Mouse (Mus musculus) intestine, embryonic 15.5 days (tissue): ENCODE results near the gene Xirp1. TPM values are rescaled to one million over a fixed set of nuclear protein-coding genes. Genes with fewer than 3 reads are reported as not detected.
A peak's percentile ranks its signal among the peaks of the same experiment; 100 is the strongest.

Source experiments
- ATAC-seq: fragments of 200-750 bp; cut with Nextera tagmentation; 2 replicates; pipeline ENCODE4 v1.8.0; 2017; ENCODE audit warnings: moderate TSS enrichment, moderate library complexity
- H3K27ac ChIP-seq: fragments of 300-500 bp; sonication (generic); 2 replicates; pipeline ENCODE4 v1.5.1; 2015; ENCODE audit warnings: mild to moderate bottlenecking, inconsistent platforms
- H3K27me3 ChIP-seq: fragments of 300-500 bp; sonication (generic); replicated peaks from 2 replicates; pipeline ENCODE4 v1.6.1; 2015; ENCODE audit warnings: inconsistent platforms
- H3K36me3 ChIP-seq: fragments of 300-500 bp; sonication (generic); 2 replicates; pipeline ENCODE4 v1.6.1; 2015; ENCODE audit warnings: inconsistent platforms
- H3K4me1 ChIP-seq: fragments of 300-500 bp; sonication (generic); replicated peaks from 2 replicates; pipeline ENCODE4 v1.6.1; 2015; ENCODE audit warnings: inconsistent platforms
- H3K4me2 ChIP-seq: fragments of 300-500 bp; sonication (generic); replicated peaks from 2 replicates; pipeline ENCODE4 v1.6.1; 2015; ENCODE audit warnings: mild to moderate bottlenecking, inconsistent platforms
- H3K4me3 ChIP-seq: fragments of 300-500 bp; sonication (generic); replicated peaks from 2 replicates; pipeline ENCODE4 v1.5.1; 2015; ENCODE audit warnings: inconsistent platforms
- H3K9ac ChIP-seq: fragments of 300-500 bp; sonication (generic); 2 replicates; pipeline ENCODE4 v1.6.1; 2015; ENCODE audit warnings: inconsistent platforms
- H3K9me3 ChIP-seq: fragments of 300-500 bp; sonication (generic); 2 replicates; pipeline ENCODE4 v1.6.1; 2016; ENCODE audit warnings: inconsistent platforms
- WGBS: fragments of 180-500 bp; shearing (Covaris S2); methylation state at CpG from one replicate; pipeline ENCODE4 v1.1.7; 2015; 5-methylcytosine and 5-hydroxymethylcytosine counted together
- polyA plus RNA-seq: library from polyadenylated mRNA; unstranded; fragments of >200 nt; fragmentation: Nextera tagmentation; extraction: Ambion mirVana; gene quantifications from 2 replicates; pipeline ENCODE4 v1.2.1, GENCODE M21; 2015

Gene Xirp1
- polyA plus RNA-seq = 0.06 TPM in 1 of 2 replicates, not detected in the other

DNA sequence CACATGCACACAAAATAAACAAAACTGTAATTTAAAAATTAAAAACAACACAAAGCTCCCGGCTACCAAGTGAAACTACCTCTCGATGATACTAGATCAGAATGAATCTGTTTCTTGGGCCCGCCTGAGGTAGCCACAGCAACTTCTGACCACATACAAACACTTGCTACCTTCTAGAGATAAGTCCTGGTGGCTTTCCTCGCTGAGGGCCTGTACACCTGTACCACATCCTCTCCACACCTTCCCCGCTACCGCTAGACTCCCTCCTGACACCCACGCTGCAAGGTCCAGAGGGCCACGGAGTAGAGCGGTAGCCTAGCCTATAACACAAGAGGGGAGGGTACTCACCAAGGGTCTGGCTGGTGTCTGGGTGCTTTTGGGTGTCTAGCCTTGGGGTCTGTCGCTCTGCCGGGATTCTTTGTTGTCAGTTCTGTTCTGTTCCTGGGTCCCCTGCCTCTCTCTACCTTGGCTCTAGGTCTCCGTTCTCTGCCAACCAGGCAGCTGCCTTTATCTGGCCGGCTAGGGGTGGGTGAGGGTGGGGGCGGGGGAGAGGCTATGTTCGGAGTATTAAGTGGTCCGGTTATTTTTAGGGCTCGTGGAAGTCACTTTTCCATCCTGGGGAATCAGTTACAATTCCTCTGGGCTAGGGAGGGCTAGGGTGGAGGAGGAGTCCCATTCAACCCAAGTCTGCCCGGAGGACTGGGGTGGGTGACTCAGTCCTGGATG lies at the start of gene Xirp1:
Gene Xirp1, minus strand, starts transcription at position 513 of the 726 bp plus-strand sequence.
- 82% methylated on average over 18 of the region's 18 CpGs for WGBS
- no peaks in the 10 kb centered on the region for H3K36me3 ChIP-seq
- H3K27ac ChIP-seq = no peak within 1 kb of the TSS
- H3K27me3 ChIP-seq = no peaks in the 10 kb centered on the region
- H3K4me3 ChIP-seq = no peak within 1 kb of the TSS
- peaks cover 12% of the 10 kb centered on the region; the same call in 1 of the 2 replicates for H3K4me1 ChIP-seq
- H3K4me2 ChIP-seq = no peak within 1 kb of the TSS
- H3K9ac ChIP-seq = no peak within 1 kb of the TSS
- no peaks in the 10 kb centered on the region for H3K9me3 ChIP-seq
- no peak for ATAC-seq

DNA sequence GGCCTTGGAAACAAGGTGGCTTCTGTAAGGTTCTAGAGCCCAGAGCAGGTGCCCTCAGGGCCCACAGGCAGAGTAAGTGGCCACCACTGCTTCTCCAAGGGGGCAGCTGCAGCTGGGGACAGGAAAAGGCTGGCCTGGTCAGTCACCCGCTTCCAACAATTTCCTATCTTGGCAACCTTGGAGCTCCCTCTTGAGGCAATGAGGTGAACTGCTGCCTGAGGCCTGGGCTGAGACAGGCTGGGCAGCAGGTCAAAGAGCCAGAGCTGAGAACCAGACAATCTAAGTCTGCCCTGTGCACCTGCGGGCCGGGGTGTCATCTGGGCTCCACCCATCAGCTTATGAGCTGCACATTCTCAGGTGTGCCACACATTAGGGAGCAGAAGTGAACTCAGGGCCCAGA lies 49.8 kb upstream of the Xirp1 start:
- Histone ChIP-seq H3K4me2 (no peak overlapping the region), H3K9me3 (no peaks in the 10 kb centered on the region), H3K9ac (no peak overlapping the region), H3K27me3 (no peaks in the 10 kb centered on the region), H3K36me3 (no peaks in the 10 kb centered on the region), H3K4me3 (no peak overlapping the region), H3K4me1 (peaks cover 3% of the 10 kb centered on the region; the same call in 1 of the 2 replicates), H3K27ac (no peak overlapping the region)
- peak; percentile 78 for ATAC-seq
- WGBS = 12% methylated on average over 3 of the region's 3 CpGs

DNA sequence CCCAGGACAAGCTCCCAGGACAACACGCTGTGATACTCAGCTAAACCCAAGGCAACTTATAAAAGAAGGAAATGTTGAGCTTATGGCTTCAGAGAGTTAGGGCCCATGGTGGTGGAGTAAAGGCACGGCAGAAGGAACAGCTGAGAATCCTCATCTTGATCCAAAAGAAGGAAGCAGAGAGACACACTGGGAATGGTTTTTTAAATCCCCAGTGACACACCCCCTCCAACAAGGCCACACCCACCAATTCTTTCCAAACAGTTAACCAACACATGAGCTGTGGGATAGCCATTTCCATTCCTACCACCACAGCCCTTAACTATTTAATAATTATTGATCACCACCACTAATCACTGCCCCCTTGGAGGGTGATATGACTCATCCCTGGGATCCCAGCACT lies 47.9 kb upstream of the Xirp1 start:
- Histone ChIP-seq H3K4me1 (peaks cover 3% of the 10 kb centered on the region; the same call in 1 of the 2 replicates), H3K36me3 (no peaks in the 10 kb centered on the region), H3K4me2 (no peak overlapping the region), H3K27ac (no peak overlapping the region), H3K4me3 (no peak overlapping the region), H3K9ac (no peak overlapping the region), H3K27me3 (no peaks in the 10 kb centered on the region), H3K9me3 (no peaks in the 10 kb centered on the region)
- no peak for ATAC-seq
- WGBS = 66% methylated on average over 2 of the region's 2 CpGs

DNA sequence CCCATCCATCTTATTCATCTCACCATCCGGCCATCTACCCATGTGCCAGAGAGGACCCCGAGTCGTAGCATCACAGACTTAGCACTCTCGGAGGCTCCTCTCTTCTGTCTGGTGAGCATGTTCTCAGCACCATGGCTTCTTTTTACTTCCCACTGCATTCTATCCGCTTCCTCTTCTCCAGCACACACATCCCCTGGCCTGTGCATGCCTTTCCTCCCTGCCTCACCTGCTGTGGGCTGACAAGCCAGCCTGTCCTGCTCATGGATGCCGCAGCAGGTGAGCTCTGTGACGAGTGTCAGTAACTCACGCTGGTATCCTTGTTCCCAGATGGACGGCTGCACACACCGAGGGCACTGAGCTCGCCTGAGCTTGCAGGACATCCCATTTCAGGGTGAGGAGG lies 46.4 kb upstream of the Xirp1 start, which contains the start of gene Cx3cr1:
Gene Cx3cr1, minus strand, starts transcription at position 101 of the 400 bp plus-strand sequence.
- Histone ChIP-seq H3K4me2 (0 out of 2 replicates have a peak within 1 kb of the TSS, but pooled peaks have one; percentile 9), H3K27ac (no peak within 1 kb of the TSS)
- WGBS = 81% methylated on average over 11 of the region's 11 CpGs

DNA sequence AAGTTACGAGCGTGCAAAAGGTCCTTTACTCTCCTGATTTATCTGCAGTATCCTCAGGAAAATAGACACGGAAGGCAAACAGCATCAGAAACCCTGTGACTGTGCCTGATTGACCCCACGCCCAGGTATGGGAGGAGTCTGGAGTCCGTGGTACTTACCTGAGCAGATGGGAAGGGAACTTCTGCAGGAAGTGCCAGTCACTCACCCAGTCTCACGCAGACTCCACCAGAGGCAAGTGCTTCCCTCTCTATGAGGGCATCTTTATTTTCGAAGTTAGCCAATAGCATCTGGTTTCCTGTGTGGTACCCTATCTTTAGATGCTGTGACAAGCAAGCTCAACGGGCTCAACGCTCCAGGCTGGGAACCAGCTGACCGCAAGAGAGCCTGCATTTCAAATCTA lies 44.6 kb upstream of the Xirp1 start:
- H3K27me3 ChIP-seq = no peaks in the 10 kb centered on the region
- no peak overlapping the region for H3K27ac ChIP-seq
- H3K36me3 ChIP-seq = no peaks in the 10 kb centered on the region
- ATAC-seq = peak; percentile 69
- H3K4me2 ChIP-seq = 0 out of 2 replicates have a peak overlapping the region, but pooled peaks have one; percentile 9
- H3K9me3 ChIP-seq = no peaks in the 10 kb centered on the region
- WGBS = 44% methylated on average over 10 of the region's 10 CpGs
- no peak overlapping the region for H3K9ac ChIP-seq
- H3K4me3 ChIP-seq = no peak overlapping the region
- peaks cover 2% of the 10 kb centered on the region; the same call in 1 of the 2 replicates for H3K4me1 ChIP-seq

More for the DNA sequence above, 46.4 kb upstream of the Xirp1 start, which contains the start of gene Cx3cr1:
- ATAC-seq = no peak
- Histone ChIP-seq H3K4me3 (no peak within 1 kb of the TSS), H3K9ac (no peak within 1 kb of the TSS), H3K4me1 (peaks cover 3% of the 10 kb centered on the region; the same call in 1 of the 2 replicates), H3K27me3 (no peaks in the 10 kb centered on the region), H3K36me3 (no peaks in the 10 kb centered on the region), H3K9me3 (no peaks in the 10 kb centered on the region)

DNA sequence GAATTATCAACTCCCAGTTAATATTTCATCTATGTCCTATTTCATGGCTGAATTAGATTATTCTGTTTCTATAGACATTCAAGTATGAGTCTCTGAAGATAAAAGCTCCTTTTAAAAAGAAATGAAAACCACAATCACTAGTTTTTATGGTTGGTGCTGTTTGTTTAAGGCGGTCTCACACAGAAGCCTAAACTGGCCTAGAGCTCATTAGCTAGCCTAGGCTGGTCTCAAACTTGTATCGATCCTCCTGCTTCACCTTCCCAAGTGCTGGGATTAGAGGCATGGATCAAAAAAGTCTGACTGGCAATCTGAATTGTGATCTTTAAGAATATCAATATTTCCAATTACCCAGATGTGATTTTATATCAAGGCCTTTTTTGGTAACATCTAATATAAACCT lies 44.2 kb upstream of the Xirp1 start:
- Histone ChIP-seq H3K4me2 (no peak overlapping the region), H3K27me3 (no peaks in the 10 kb centered on the region), H3K9me3 (no peaks in the 10 kb centered on the region), H3K27ac (no peak overlapping the region), H3K4me1 (no peaks in the 10 kb centered on the region; the same call in 1 of the 2 replicates), H3K4me3 (no peak overlapping the region), H3K9ac (no peak overlapping the region), H3K36me3 (no peaks in the 10 kb centered on the region)
- 57% methylated on average over 2 of the region's 2 CpGs for WGBS
- peak; percentile 71 for ATAC-seq

DNA sequence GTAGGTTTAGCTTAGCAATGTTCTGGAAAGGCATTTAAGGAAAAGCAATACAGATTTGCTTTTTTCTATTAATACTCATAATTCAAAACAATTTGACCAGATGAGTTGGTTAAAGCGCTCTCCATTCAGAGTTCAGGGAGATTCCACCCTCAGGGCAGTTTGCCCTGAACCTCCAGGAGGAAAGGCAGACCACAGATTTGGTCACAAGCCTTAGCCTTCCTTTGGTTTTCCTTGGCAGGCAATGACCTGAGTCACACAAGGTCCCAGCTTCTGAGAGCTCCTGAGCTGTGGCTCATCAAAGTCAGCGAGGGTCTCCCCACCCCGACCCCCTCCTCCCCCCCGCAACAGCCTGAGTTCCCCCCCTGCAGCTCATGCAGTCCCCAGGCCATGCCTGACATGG lies 40.9 kb upstream of the Xirp1 start:
- Histone ChIP-seq H3K27me3 (no peaks in the 10 kb centered on the region), H3K9ac (no peak overlapping the region), H3K4me2 (no peak overlapping the region), H3K27ac (no peak overlapping the region), H3K9me3 (no peaks in the 10 kb centered on the region), H3K4me1 (no peaks in the 10 kb centered on the region), H3K36me3 (no peaks in the 10 kb centered on the region), H3K4me3 (no peak overlapping the region)
- 75% methylated on average over 4 of the region's 4 CpGs for WGBS
- no peak for ATAC-seq

DNA sequence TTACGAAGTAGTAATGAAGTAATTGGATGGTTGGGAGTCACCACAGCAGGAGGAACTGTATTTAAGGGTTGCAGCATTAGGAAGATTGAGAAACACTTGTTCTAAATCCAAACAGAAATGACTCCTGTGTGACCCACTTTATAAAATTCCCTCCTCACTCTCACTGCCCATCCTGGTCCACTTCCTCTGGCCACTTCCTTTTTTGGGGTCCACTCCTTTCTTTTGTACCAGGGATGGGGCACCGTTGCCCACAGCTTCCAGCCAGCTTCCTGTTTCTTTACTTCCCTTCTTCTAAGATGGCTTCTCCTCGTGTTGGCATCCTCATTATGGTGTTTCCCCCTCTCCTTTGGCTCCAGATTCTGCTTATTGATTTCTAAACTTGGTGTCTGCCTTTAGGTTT lies 35.3 kb upstream of the Xirp1 start:
- Histone ChIP-seq H3K4me1 (no peaks in the 10 kb centered on the region), H3K36me3 (no peaks in the 10 kb centered on the region), H3K9ac (no peak overlapping the region), H3K27ac (no peak overlapping the region), H3K4me2 (no peak overlapping the region), H3K4me3 (no peak overlapping the region), H3K9me3 (no peaks in the 10 kb centered on the region), H3K27me3 (no peaks in the 10 kb centered on the region)
- ATAC-seq = no peak
- 67% methylated on average over 3 of the region's 3 CpGs for WGBS

DNA sequence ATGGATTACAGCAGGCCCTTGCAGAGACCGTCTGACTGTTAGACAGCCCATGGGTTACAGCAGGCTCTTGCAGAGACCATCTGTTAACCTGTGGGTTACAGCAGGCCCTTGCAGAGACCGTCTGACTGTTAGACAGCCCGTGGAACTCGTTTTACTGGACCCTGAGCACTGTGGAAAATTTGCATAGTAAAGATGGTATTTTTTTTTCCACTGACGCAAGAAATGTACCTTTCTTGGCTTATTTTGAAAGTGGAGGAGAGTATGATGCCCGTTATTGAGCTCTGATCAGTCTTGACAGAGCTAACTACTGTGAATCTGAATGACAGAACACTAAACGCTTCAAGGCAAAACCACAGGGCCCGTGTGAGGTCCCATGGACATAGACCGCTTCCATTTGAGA lies 32.8 kb upstream of the Xirp1 start:
- no peak overlapping the region for H3K9ac ChIP-seq
- no peak overlapping the region for H3K27ac ChIP-seq
- no peaks in the 10 kb centered on the region for H3K27me3 ChIP-seq
- no peak overlapping the region for H3K4me3 ChIP-seq
- no peak overlapping the region for H3K4me2 ChIP-seq
- ATAC-seq = no peak
- no peaks in the 10 kb centered on the region for H3K9me3 ChIP-seq
- H3K36me3 ChIP-seq = no peaks in the 10 kb centered on the region
- no peaks in the 10 kb centered on the region for H3K4me1 ChIP-seq
- 73% methylated on average over 9 of the region's 9 CpGs for WGBS

DNA sequence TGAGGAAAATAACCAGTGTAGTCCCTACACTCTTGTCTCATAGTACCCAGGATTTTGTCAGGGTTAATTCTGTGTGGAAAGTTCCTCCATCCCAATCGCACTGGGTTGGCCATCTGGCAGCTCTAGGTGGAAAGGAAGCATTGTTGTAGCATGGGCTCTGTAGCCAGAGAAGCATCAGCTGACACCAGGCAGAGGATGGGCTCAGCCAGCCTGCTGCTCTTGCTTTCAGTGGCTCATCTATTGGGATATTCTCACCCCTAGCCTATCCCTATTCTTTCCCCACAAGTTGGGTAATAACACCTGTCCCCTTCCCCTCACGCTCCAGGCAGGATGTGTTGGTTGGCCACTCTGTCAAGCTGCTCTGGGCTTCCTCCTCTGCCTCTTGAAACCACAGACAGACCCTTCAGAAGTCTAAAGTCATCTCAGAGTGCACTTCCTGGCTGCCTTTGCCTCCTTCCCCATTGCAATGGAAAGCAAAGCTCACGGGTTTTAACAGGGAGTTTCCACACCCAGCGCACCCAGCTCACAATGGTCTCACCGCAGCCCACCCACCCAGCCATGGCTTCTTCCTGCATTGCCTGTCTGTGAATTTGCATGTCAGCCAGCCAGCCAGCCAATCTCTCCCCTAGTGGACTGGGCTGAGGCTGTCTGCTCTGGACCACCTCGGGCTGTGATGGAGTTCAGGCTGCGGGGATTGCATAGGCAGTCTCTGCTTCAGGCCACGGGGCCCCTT lies 31.3 kb upstream of the Xirp1 start:
- Histone ChIP-seq H3K4me1 (no peaks in the 10 kb centered on the region), H3K9me3 (no peaks in the 10 kb centered on the region), H3K4me3 (no peak overlapping the region), H3K36me3 (no peaks in the 10 kb centered on the region), H3K4me2 (no peak overlapping the region), H3K27ac (no peak overlapping the region), H3K9ac (no peak overlapping the region), H3K27me3 (no peaks in the 10 kb centered on the region)
- 51% methylated on average over 8 of the region's 8 CpGs for WGBS
- ATAC-seq = no peak

DNA sequence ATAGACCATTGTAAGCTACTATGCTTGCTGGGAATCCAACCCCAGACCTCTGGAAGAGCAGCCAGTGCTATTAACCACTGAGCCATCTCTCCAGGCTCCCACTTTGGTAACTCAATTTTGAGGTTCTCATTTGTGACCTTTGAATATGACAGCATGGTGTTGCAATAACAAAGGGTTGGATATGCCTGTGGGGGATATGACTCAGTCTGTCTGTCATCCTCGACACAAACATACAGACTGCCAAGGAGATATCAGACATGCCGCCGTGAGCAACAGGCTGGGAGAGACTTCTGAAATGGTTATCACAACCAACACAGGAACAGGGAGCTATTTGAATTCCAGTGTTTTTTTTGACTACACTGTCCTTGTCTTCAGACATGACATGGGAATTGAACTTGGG lies 26.0 kb upstream of the Xirp1 start:
- Histone ChIP-seq H3K9me3 (no peaks in the 10 kb centered on the region), H3K36me3 (no peaks in the 10 kb centered on the region), H3K4me3 (no peak overlapping the region), H3K4me1 (no peaks in the 10 kb centered on the region), H3K9ac (no peak overlapping the region), H3K27ac (no peak overlapping the region), H3K27me3 (no peaks in the 10 kb centered on the region), H3K4me2 (no peak overlapping the region)
- 61% methylated on average over 3 of the region's 3 CpGs for WGBS
- ATAC-seq = no peak

DNA sequence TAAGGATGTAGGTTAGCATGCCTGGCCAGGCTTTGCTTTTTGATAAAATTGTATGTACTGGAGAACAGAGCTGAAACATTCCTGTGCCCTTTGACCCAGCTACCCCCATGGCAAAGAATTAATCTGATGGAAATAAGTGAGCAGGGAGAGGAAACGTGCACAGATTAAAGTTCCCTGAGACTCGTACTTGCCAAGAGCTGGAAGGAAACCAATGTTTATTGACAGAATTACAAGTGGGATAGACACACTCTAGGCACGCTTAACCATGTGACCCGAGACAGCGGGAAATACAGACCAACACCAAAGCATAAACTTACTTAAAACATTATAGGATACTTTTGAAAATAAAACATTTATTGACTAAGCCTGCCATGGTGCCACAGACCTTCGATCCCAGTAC lies 25.1 kb upstream of the Xirp1 start:
- H3K9me3 ChIP-seq = no peaks in the 10 kb centered on the region
- no peaks in the 10 kb centered on the region for H3K4me1 ChIP-seq
- H3K36me3 ChIP-seq = no peaks in the 10 kb centered on the region
- WGBS = 64% methylated on average over 6 of the region's 6 CpGs
- no peak overlapping the region for H3K27ac ChIP-seq
- no peak overlapping the region for H3K4me2 ChIP-seq
- no peaks in the 10 kb centered on the region for H3K27me3 ChIP-seq
- no peak for ATAC-seq
- H3K9ac ChIP-seq = no peak overlapping the region
- H3K4me3 ChIP-seq = no peak overlapping the region
